Mouse (Mus musculus): ENCODE data around the gene Tmtc4.

- TF ChIP-seq CTCF (IDR thresholded peaks at IDR 0.05; ENCODE audit: extremely low read depth, insufficient read length, insufficient replicate concordance, low read depth, low read length) (no peak), POLR2A (IDR thresholded peaks at IDR 0.05; ENCODE audit: low read depth, low read length) (no peak)
Observed at GRCm38 (mm10) chr14:122977797-122978140, 6.1 kb downstream of the Tmtc4 start.
